Mouse (Mus musculus) layer of hippocampus, postnatal 25 days (tissue): ENCODE data around the gene Lpo. TPM values are rescaled to one million over a fixed set of nuclear protein-coding genes. Genes with fewer than 3 reads are reported as not detected.
A peak's percentile ranks its signal among the peaks of the same experiment; 100 is the strongest.

Experiments
- DNase-seq, 2 experiments: peaks; one replicate each; pipeline ENCODE4 v3.0.0; 2022; ENCODE audit warnings: mixed read lengths in 2 of 2, low spot score in 1 of 2; ENCODE audit errors: extremely low spot score in 1 of 2
- total RNA-seq, 2 experiments: library from RNA; stranded (reverse); gene quantifications; 2 replicates each; pipeline ENCODE4 v1.2.3; 2021

Gene Lpo
- 1 to 10 TPM in 1 of 2 experiments, under 1 TPM in 1; 0.45 to 1.0 TPM for total RNA-seq

- DNase-seq: no peak
These were observed at the start of gene Lpo for GRCm38 (mm10) chr11:87828239-87828900. Gene Lpo, minus strand, starts transcription at chr11:87828289.

GRCm38 (mm10) chr11:87875436-87875835, 47.3 kb upstream of the Lpo start, which contains the start of gene Epx:
Gene Epx, minus strand, starts transcription at chr11:87875536.
- no peak for DNase-seq

GRCm38 (mm10) chr11:87871766-87872165, 43.7 kb upstream of the Lpo start:
- DNase-seq: no peak

- DNase-seq: no peak
These were observed 42.0 kb upstream of the Lpo start for GRCm38 (mm10) chr11:87870096-87870495.

GRCm38 (mm10) chr11:87866891-87867290, 38.8 kb upstream of the Lpo start:
- peak in 1 of 2 experiments; percentile 45 for DNase-seq

- DNase-seq: no peak
These were observed 34.7 kb upstream of the Lpo start for GRCm38 (mm10) chr11:87862805-87863204.

- no peak for DNase-seq
These were observed 32.3 kb upstream of the Lpo start for GRCm38 (mm10) chr11:87860426-87860825.

GRCm38 (mm10) chr11:87859273-87859672, 31.2 kb upstream of the Lpo start:
- no peak for DNase-seq

- no peak for DNase-seq
These were observed 26.5 kb upstream of the Lpo start for GRCm38 (mm10) chr11:87854550-87854949.

GRCm38 (mm10) chr11:87853597-87853954, 25.5 kb upstream of the Lpo start:
- peak; percentile 18 to 19 for DNase-seq

GRCm38 (mm10) chr11:87852690-87853596, 24.9 kb upstream of the Lpo start, which contains the start of gene Mks1:
Gene Mks1, plus strand, starts transcription at chr11:87853215.
- DNase-seq: peak; percentile 82 to 89

GRCm38 (mm10) chr11:87847884-87848283, 19.8 kb upstream of the Lpo start:
- no peak for DNase-seq

- DNase-seq: no peak
These were observed 19.0 kb upstream of the Lpo start for GRCm38 (mm10) chr11:87846968-87847600.

GRCm38 (mm10) chr11:87841436-87841835, 13.3 kb upstream of the Lpo start:
- DNase-seq: no peak

GRCm38 (mm10) chr11:87840676-87841075, 12.6 kb upstream of the Lpo start:
- no peak for DNase-seq

- DNase-seq: no peak
These were observed 6.6 kb downstream of the Lpo start for GRCm38 (mm10) chr11:87821502-87821901.

GRCm38 (mm10) chr11:87817443-87817773, 10.7 kb downstream of the Lpo start:
- no peak for DNase-seq

- peak; percentile 41 to 60 for DNase-seq
These were observed 11.2 kb downstream of the Lpo start for GRCm38 (mm10) chr11:87816707-87817442.

- no peak for DNase-seq
These were observed 13.3 kb downstream of the Lpo start for GRCm38 (mm10) chr11:87814831-87815230.

GRCm38 (mm10) chr11:87811396-87811795, 16.7 kb downstream of the Lpo start:
- DNase-seq: no peak
